Mouse (Mus musculus) CD4-positive, CD25-positive, alpha-beta regulatory T cell, adult 2 months (primary cell): ENCODE measurements at regions not wholly inside any gene's neighbourhood (a gene's known extent, or its start where the extent isn't known, plus 50 kb on each side); places are given as distances from the start of the nearest gene placed in this dataset.

Source experiments
- DNase-seq: peaks from one replicate; pipeline ENCODE4 v3.0.0-alpha.2; 2012; ENCODE audit warnings: low read depth, low spot score

DNA sequence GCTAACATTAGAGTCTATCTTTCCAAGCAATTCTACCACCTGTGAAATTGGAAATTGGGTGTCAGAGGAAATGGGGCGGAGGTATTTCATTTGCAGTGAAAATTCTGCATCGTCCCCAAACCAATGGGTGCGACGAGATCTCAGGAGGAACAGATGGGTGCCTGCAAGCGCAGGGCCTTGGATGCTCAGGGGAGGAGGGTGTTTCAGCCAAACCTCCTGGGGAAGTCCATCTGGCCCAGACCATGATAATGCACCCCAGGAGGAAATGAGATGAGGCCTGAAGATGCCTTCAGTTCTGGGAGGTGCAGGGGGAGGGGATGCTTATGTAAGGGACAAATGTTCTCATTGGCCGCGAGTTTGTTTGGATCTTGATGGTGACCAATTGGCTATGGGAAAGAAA, 205.9 kb upstream of the Dynlrb2 start:
- DNase-seq: no peak

DNA sequence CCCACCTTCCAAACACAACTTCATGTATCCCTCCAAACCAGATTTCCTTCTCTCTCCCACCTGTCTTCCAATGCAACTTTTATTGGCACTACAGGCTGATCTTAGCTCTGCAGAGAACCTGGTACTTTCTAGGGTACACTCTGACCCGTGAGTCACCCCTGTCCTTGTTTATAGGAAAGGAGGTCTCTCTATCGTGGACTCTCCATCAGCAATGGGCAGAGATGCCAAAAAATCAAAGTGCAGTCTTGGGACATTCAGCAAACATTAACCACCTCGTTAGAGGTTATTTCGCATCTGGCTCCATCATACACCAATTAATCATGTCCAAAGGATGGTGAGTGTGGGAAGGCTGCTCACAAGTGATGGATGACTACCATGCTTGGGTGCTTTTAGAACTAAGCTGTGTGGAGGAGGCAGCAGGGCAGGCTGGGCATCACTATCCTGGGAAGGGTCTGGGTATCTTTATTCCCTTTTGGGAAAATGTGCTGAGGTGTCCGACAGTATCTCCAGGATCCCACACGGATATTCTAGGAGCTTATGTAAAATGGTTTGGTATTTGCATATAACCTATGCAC, 214.0 kb upstream of the Dynlrb2 start:
- no peak for DNase-seq

GRCm38 (mm10) chr8:116289237-116289636, 215.5 kb upstream of the Dynlrb2 start:
- no peak for DNase-seq

DNA sequence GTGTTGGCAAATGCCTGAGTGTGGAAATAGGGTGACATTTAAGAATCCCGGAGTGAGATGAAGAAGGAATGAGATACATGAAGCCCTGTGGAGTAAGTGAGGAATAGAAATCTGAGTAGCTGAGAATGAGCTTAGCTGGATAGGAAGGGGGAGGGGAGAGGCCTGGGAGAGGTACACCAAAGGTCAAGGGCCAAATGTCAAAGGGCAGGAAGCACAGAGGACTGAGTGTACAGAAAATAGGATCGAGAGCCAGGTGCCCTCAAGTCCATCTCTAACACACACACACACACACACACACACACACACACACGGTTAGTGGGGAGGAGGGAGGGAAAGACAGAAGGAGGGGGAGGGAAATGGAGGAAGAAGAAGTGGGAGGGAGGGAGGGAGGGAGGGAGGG, 220.8 kb upstream of the Dynlrb2 start:
- no peak for DNase-seq

GRCm38 (mm10) chr8:116282341-116282740, 222.4 kb upstream of the Dynlrb2 start:
- no peak for DNase-seq

DNA sequence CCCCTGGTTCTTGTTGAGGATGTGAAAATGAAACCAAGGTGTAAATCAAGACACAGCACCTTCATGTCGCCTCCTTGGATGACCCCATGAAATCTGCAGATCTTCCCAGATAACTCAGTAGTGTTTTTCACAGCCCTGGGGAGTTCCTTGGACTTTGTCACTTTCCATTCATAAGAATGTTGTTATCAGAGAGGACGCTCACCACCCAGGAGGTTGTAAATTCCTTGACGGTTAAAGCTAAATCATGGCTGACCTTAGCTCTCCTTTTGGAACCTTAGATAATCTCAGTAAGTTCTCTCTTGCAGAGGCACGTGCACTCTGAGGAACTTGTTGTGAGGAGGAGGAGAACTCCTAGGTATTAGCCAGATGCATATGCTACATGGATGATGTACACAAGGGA, 229.8 kb upstream of the Dynlrb2 start:
- DNase-seq: no peak

DNA sequence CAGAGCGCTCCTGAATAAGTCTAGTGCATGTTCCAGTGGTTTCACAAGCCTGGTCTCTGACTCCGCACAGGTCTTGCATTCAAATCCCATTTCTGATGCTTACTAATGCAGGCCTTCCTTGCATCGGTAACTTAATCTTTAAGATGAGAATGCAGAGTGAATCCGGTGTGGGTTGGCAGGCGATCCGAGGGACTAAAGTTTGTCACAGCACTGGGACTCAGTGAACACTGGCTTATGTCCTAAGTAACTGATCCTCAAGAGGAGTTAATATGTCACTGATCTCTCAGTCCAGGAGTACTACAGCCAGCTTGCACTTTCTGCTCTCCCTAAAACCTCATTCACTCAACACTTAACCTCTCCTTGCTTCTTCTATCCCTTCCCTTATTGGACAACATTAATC, 233.5 kb upstream of the Dynlrb2 start:
- DNase-seq: no peak

DNA sequence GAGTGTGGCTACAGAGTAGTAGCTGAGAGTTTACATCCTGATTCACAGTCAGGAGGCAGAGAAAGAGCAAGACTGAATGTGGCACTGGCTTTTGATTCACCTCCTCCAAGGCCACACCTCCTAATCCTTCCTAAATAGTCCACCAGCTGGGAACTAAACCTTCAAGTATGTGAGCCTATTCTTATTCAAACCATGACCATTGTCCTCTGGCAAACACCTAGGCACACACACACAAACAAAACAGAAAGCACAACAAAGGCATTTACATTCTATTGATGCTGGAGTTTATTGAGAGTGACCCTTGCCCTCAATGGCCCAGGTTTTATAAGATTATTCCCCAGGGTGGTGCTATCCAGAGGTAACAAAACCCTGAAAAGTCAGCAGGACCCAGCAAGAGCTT, 235.4 kb upstream of the Dynlrb2 start:
- DNase-seq: no peak

DNA sequence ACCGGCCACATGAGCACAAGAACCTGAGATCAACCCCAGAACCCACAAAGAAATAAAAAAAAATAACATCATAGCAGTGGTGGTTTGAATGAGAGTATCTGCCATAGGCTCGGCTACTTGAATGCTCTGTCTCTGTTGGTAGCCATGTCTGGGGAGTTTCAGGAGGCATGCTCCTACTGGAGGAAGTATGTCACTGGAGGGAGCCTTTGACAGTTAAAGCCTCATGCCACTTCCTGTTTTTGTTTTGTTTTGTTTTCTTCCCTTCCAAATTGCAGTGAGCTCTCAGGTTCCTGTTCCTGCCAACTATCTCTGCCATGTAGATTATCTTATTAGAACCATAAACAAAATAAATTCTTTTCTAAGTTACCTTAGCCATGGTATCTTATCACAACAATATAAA, 236.1 kb upstream of the Dynlrb2 start:
- DNase-seq: no peak

DNA sequence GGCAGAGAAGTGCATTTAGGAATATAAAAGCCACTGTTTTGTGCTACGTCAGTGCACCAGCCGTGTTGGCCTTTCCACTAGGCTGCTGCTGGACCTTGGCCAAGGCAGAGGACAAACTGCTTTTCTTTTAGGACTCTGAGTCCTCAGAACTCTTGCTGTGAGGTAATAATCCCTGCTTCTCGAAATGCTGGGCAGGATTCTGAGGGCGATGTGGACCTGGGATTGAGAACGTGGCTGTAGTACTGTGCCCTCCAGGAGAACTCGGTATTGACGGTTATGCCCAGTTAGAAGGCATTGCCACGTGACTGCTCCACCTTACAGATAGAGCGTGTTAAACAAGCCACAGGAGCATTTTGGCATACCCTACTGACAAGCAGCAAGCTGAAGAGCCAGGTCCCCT, 236.6 kb upstream of the Dynlrb2 start:
- DNase-seq: no peak

GRCm38 (mm10) chr8:116267021-116267420, 237.8 kb upstream of the Dynlrb2 start:
- no peak for DNase-seq

- no peak for DNase-seq
These were observed 239.2 kb upstream of the Dynlrb2 start for GRCm38 (mm10) chr8:116265591-116265990.

DNA sequence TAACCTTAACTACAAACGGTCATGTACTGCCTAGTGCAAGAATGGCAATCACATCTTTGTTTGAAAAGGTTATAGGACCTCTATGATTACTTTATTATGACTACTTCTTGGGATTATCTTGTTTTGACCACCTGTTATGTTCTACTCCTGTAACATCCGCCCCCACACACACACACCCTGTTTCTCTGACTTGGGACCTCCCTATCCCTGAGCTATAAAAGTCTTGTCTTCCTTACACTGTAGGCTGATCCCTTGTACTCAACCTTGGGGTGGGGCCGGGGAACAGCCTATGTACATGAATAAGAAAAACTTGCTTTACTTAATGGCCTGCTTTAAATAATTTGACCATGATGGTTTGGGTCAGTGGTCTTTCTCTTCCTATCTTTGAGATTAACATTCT, 240.7 kb upstream of the Dynlrb2 start:
- no peak for DNase-seq

GRCm38 (mm10) chr8:116261286-116261685, 243.5 kb upstream of the Dynlrb2 start:
- DNase-seq: no peak

DNA sequence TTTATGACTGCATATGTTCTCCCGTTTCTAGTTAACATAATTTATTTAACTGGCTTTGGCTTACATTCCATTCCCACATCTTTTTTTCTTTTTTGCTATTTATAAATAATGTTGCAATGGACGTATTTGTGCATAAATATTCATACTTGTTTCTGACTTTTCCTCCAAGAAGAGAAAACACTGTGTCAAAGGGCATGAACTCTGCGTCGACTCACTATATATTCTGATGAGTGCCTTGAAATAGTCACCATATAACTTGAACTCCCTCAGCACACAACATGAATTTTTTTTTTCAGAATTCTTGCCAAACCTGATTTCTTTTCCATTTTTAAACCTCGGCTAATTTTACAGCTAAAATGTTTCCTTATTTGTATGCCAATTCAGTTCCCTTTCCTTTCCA, 249.4 kb upstream of the Dynlrb2 start:
- no peak for DNase-seq

DNA sequence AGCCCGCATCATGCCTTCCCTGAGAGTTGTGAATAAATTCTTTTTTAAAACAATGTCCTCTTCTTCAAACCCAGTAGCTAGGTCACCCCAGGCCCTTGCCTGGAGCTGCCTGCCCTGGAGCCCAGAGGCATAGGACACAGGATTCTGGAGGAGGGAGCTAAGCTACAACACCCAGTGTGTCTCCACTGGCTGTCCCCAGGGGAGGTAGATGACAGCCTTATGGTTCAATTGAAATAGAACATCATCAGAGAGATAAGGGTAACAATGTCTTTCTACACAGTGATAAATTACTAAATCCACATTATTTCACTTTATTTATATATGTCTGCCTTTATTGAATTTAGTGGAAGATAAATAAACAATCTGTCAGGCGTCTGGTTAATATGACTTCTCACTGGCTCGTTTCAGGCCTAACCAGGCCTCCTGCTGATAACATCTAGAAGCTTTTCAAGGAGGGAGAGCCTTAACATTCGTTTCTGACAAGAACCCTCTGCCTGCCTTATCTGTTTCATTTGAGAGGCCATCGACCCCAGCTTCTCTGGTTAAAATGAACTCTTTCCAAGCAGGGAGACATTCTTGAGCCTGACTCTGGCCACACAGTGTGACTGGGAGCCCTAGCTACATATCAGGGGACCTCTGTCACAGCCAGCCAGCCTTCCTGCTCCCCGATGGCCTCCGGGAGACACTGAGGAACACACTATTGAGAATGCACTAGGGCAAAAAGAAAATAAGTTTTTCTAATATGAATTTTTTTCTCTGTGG, 252.1 kb upstream of the Dynlrb2 start:
- DNase-seq: no peak

- no peak for DNase-seq
These were observed 256.4 kb upstream of the Dynlrb2 start for GRCm38 (mm10) chr8:116248398-116248797.

DNA sequence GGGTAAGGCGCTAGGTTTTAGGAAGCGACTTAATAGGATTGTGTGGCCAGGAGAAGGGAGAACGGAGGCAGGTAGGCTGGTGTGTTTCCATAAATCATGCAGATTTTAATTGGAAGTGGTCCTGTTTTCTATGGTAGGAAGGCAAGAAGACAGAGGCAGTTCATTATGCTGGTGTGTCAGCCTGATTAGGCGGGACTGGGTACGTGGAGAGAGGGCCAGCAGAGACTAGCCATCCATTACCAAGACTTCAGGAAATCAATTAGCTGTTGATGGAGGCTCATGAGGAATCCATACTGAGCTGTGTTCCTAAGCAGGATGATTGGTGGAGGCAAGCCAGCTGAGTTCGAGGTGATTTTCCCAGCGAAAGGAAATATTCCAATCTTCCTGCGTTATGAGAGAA, 261.3 kb upstream of the Dynlrb2 start:
- no peak for DNase-seq

- DNase-seq: no peak
These were observed 261.8 kb upstream of the Dynlrb2 start for GRCm38 (mm10) chr8:116242972-116243371.

GRCm38 (mm10) chr8:116241987-116242242, 262.9 kb upstream of the Dynlrb2 start:
- no peak for DNase-seq

GRCm38 (mm10) chr8:116241146-116241986, 263.4 kb upstream of the Dynlrb2 start:
- no peak for DNase-seq

DNA sequence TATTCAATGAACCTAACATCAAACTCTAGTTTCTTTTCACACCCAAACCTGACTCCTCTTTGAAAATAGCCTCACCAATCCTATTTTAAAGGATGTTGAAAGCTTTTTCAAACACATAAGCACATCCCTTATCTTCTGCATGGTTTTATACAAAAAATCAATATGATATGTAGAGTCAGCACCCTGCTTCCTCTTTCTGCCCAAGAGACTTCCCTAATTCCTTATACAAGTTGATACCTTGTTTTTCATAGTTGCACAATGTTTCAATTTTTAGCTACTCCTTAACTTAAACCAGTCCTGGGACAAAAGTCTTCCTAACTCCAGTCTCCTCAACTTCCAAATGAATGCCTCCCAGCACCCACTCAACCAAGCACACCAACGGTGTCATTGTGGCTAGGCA, 266.1 kb upstream of the Dynlrb2 start:
- DNase-seq: no peak

DNA sequence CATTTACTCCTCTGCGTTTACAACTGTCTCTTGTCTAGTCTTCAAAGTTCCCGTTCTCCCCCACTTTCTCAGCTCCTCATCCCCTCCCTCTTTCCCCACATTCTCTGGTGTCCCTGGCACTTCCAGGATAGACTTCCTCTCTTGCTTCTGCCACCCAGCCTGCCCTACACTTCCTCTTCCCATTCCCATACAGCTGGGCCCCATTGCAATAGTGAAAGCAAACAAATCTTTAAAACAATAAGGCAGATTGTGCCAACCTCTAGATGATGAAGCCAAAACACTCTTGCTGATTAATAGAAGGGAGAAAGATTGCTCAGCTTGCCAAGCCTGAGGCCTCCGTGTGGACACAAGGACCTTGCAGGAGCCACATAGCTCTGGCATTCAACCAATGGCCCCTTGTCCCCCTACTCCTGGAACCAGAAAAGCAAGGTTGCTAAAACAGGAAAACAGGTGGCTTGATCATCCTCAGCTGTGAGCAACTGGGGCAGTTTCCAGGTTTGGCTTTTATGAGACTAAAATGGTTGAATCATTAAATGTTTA, 267.1 kb upstream of the Dynlrb2 start:
- DNase-seq: no peak
